Mouse (Mus musculus): ENCODE data around the gene Mrps33. TPM values are rescaled to one million over a fixed set of nuclear protein-coding genes. Genes with fewer than 3 reads are reported as not detected.

Mrps33 gene
- polyA plus RNA-seq, 1 experiment from 2014 or later: 154 TPM

DNA sequence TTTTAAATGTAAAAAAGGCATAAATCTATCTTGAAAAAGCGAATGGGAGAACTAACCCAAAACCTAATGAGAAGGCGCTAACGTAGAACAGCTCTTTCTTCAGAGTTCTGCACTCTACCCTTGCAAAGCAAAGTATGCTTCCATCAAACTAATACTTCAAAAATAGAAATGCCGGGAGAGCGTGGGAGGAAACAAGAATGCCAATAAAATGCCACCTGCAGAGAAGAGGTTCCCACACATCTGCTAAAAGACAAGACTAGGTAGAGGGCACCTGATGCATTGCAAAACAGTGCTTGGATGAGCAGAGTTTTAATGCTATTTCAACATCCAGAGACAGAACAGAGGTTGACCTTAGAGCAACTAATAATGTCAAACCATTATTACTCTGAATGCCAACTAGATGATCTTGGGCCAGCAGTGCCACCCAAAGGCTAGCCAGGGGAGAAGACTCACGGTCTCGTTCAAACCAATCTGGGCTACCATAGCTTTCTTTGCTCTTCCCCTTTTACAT is 3.7 kb downstream of the Mrps33 start:
- no peak overlapping the region for H3K4me2 ChIP-seq (ENCODE audit: low read depth, low read length)
- H3K27ac ChIP-seq (ENCODE audit: low read length): no peak overlapping the region
- ATAC-seq: no peak
- H3K4me1 ChIP-seq (ENCODE audit: control insufficient read depth, insufficient read depth, low read length): peaks cover 5% of the 10 kb centered on the region
- H3K4me3 ChIP-seq (ENCODE audit: low read length): no peak overlapping the region
- no peaks in the 10 kb centered on the region for H3K27me3 ChIP-seq (replicated peaks; ENCODE audit: control insufficient read depth, insufficient read depth, low read length)
- H3K9me3 ChIP-seq (ENCODE audit: control insufficient read depth, low read length): no peaks in the 10 kb centered on the region
- 0 out of 2 replicates have a peak, but pooled peaks cover 5% of the 10 kb centered on the region for H3K36me3 ChIP-seq (ENCODE audit: control insufficient read depth, insufficient read depth, low read length)
- H3K9ac ChIP-seq (ENCODE audit: low read depth, low read length): no peak overlapping the region
- 93% methylated on average over 7 of the region's 7 CpGs for WGBS

DNA sequence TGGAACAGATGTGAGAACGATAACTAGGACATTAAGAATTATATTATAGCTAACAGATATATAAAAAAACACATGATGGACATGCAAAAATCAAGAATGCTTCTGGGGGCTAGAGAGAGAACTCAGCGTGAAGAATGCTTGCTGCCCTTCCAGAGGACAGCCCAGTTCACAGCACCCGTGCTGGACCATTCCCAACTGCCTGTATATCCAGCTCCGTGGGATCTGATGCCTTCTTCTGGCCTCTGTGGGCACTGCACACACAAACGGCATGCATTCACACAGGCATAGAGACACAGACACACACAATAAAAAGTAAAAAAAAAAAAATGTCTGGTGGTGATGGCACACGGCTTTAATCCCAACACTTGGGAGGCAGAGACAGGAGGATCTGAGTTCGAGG is 4.5 kb downstream of the Mrps33 start:
- H3K27me3 ChIP-seq (replicated peaks; ENCODE audit: control insufficient read depth, insufficient read depth, low read length): no peaks in the 10 kb centered on the region
- H3K4me3 ChIP-seq (ENCODE audit: low read length): no peak overlapping the region
- WGBS: 86% methylated on average over 7 of the region's 7 CpGs
- H3K4me1 ChIP-seq (ENCODE audit: control insufficient read depth, insufficient read depth, low read length): peaks cover 5% of the 10 kb centered on the region
- H3K27ac ChIP-seq (ENCODE audit: low read length): no peak overlapping the region
- no peak overlapping the region for H3K9ac ChIP-seq (ENCODE audit: low read depth, low read length)
- no peak for ATAC-seq
- H3K36me3 ChIP-seq (ENCODE audit: control insufficient read depth, insufficient read depth, low read length): 0 out of 2 replicates have a peak, but pooled peaks cover 5% of the 10 kb centered on the region
- H3K9me3 ChIP-seq (ENCODE audit: control insufficient read depth, low read length): no peaks in the 10 kb centered on the region
- no peak overlapping the region for H3K4me2 ChIP-seq (ENCODE audit: low read depth, low read length)

DNA sequence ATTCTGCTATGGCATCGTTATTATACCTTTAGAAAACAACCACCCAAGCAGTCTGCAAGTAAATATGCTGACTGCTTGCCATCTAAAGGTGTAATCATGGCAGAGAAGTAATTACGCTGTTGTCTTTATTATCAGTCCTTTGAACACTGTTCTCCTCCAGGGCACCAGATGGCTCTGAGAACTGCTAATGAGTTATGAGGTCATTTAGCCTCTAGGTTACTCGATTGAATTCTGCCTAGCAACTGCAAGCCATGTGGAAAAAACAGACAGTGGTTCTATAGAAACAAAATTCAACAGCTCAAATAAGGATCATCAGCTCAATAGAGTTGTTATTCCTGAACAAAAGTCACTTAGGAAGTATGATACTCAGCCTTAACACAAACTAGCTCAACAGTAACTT is 4.9 kb downstream of the Mrps33 start:
- no peak overlapping the region for H3K27ac ChIP-seq (ENCODE audit: low read length)
- 67% methylated on average over 3 of the region's 3 CpGs for WGBS
- H3K36me3 ChIP-seq (ENCODE audit: control insufficient read depth, insufficient read depth, low read length): 0 out of 2 replicates have a peak, but pooled peaks cover 7% of the 10 kb centered on the region
- peaks cover 5% of the 10 kb centered on the region for H3K4me1 ChIP-seq (ENCODE audit: control insufficient read depth, insufficient read depth, low read length)
- H3K9ac ChIP-seq (ENCODE audit: low read depth, low read length): no peak overlapping the region
- H3K4me3 ChIP-seq (ENCODE audit: low read length): no peak overlapping the region
- no peak for ATAC-seq
- no peak overlapping the region for H3K4me2 ChIP-seq (ENCODE audit: low read depth, low read length)
- H3K9me3 ChIP-seq (ENCODE audit: control insufficient read depth, low read length): no peaks in the 10 kb centered on the region
- H3K27me3 ChIP-seq (replicated peaks; ENCODE audit: control insufficient read depth, insufficient read depth, low read length): no peaks in the 10 kb centered on the region

DNA sequence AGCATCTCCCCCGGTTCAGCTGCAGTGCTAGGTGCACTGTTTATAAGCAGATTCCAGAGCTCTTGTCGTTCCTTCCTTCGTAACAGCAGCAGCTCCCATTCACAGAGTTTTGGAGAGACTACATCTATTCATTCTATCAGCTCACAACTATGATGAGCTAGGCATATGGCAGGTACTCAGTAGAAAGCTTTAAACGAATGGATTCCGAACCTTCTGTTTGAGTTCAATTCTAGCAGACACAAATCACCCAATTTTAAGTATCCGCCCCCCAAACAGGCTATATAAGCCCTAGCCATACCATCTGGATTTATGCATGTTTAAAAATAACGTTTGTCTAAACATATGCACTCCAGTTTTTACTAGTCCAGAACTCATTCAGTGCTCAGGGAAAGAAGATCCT is 9.8 kb downstream of the Mrps33 start:
- peaks cover 13% of the 10 kb centered on the region; the same call in 1 of the 2 replicates for H3K36me3 ChIP-seq (ENCODE audit: control insufficient read depth, insufficient read depth, low read length)
- no peak overlapping the region for H3K4me2 ChIP-seq (ENCODE audit: low read depth, low read length)
- H3K27me3 ChIP-seq (replicated peaks; ENCODE audit: control insufficient read depth, insufficient read depth, low read length): no peaks in the 10 kb centered on the region
- ATAC-seq: no peak
- H3K27ac ChIP-seq (ENCODE audit: low read length): no peak overlapping the region
- no peak overlapping the region for H3K9ac ChIP-seq (ENCODE audit: low read depth, low read length)
- H3K9me3 ChIP-seq (ENCODE audit: control insufficient read depth, low read length): no peaks in the 10 kb centered on the region
- no peak overlapping the region for H3K4me3 ChIP-seq (ENCODE audit: low read length)
- 87% methylated on average over 7 of the region's 7 CpGs for WGBS
- no peaks in the 10 kb centered on the region for H3K4me1 ChIP-seq (ENCODE audit: control insufficient read depth, insufficient read depth, low read length)

DNA sequence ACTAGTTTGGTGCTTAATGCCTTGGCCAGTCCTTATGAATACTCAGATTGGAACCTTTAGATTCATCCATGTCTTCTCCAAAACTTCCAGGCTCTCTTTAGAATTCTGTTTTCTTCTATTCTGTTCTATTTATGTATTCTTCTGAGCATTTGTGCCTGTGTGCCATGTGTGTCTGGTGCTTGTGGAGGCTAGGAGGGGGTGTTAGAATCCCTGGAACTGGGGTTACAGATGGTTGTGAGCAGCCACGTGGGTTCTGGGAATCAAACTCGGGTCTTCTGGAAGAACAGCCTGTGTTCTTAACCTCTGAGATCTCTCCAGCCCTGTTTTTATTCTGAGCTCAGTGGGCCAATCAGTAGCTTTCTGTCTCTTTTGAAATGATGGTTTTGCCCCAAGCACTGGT is 13.7 kb downstream of the Mrps33 start:
- WGBS: 67% methylated on average over 2 of the region's 2 CpGs
- Histone ChIP-seq H3K4me3 (ENCODE audit: low read length) (no peak overlapping the region), H3K27ac (ENCODE audit: low read length) (no peak overlapping the region), H3K36me3 (ENCODE audit: control insufficient read depth, insufficient read depth, low read length) (peaks cover 8% of the 10 kb centered on the region; the same call in 1 of the 2 replicates), H3K4me1 (ENCODE audit: control insufficient read depth, insufficient read depth, low read length) (no peaks in the 10 kb centered on the region), H3K27me3 (replicated peaks; ENCODE audit: control insufficient read depth, insufficient read depth, low read length) (no peaks in the 10 kb centered on the region), H3K9ac (ENCODE audit: low read depth, low read length) (no peak overlapping the region), H3K9me3 (ENCODE audit: control insufficient read depth, low read length) (no peaks in the 10 kb centered on the region), H3K4me2 (ENCODE audit: low read depth, low read length) (no peak overlapping the region)
- no peak for ATAC-seq

DNA sequence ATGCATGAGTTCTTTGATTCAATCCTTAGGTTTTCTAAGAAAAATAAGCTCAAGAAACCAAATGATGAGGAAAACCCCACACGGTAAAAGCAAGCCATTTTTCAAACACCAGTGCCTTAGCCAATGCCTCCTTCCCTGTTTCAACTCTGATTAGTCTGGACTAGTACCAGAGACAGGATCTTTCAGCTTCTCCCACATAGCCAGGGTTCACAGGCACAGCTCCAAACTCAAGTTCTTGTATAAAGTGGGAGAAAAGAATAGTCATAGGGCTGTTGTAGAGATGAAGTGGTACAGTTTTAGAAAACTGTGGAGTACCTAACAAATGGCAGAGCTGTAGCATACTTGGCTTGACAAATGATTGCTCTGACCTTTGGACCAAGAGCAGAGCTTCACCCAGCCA is 14.6 kb downstream of the Mrps33 start:
- no peak overlapping the region for H3K4me3 ChIP-seq (ENCODE audit: low read length)
- no peak for ATAC-seq
- H3K9ac ChIP-seq (ENCODE audit: low read depth, low read length): no peak overlapping the region
- H3K4me1 ChIP-seq (ENCODE audit: control insufficient read depth, insufficient read depth, low read length): no peaks in the 10 kb centered on the region
- no peak overlapping the region for H3K27ac ChIP-seq (ENCODE audit: low read length)
- H3K27me3 ChIP-seq (replicated peaks; ENCODE audit: control insufficient read depth, insufficient read depth, low read length): no peaks in the 10 kb centered on the region
- no peak overlapping the region for H3K4me2 ChIP-seq (ENCODE audit: low read depth, low read length)
- peaks cover 8% of the 10 kb centered on the region; the same call in 1 of the 2 replicates for H3K36me3 ChIP-seq (ENCODE audit: control insufficient read depth, insufficient read depth, low read length)
- 85% methylated on average over 1 of the region's 1 CpGs for WGBS
- no peaks in the 10 kb centered on the region for H3K9me3 ChIP-seq (ENCODE audit: control insufficient read depth, low read length)

DNA sequence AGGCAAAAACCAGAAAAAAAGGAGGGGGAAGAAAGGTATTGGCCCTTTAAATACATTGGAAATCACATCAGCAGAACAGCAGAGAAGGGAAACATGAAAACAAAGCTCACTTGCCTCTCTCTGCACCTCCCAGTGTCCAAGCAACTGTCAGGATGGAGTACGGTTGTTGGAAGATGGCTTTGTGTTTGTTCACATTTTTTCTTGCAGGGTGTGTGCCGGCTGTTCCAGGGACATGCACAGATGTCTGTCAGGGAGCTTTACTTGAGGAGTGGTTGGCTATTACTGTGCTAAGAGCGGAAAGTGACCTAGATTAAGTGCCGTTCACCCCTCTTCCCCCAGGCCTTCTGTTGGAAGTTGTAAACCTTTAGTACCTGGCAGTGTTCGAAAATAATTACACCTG is 19.0 kb downstream of the Mrps33 start:
- no peaks in the 10 kb centered on the region for H3K36me3 ChIP-seq (ENCODE audit: control insufficient read depth, insufficient read depth, low read length)
- WGBS: 42% methylated on average over 5 of the region's 5 CpGs
- H3K9ac ChIP-seq (ENCODE audit: low read depth, low read length): no peak overlapping the region
- no peaks in the 10 kb centered on the region for H3K9me3 ChIP-seq (ENCODE audit: control insufficient read depth, low read length)
- H3K4me3 ChIP-seq (ENCODE audit: low read length): no peak overlapping the region
- no peak overlapping the region for H3K27ac ChIP-seq (ENCODE audit: low read length)
- H3K4me2 ChIP-seq (ENCODE audit: low read depth, low read length): no peak overlapping the region
- ATAC-seq: 0 out of 2 replicates have a peak, but pooled peaks have one; percentile 26
- H3K27me3 ChIP-seq (replicated peaks; ENCODE audit: control insufficient read depth, insufficient read depth, low read length): no peaks in the 10 kb centered on the region
- no peaks in the 10 kb centered on the region for H3K4me1 ChIP-seq (ENCODE audit: control insufficient read depth, insufficient read depth, low read length)

DNA sequence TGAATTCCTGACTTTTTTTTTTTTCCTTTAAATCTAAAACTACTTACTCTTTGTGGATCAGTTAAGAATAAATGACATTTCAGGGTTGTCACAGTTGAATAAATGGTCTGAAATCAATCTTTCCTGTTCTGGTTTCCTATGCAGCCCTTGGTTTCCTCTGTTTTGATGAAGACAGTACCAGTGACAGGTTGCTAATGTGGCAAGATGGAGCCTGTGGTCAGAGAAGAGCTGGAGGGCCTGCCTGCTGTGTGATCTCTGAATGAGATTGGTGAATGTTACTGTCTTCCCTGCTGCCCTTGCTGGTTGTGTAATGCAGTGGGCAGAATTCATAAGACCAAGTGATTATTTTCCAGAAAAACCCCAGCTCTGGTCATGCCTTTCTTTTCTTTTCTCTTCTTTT is 22.4 kb downstream of the Mrps33 start:
- Histone ChIP-seq H3K27ac (ENCODE audit: low read length) (no peak overlapping the region), H3K4me2 (ENCODE audit: low read depth, low read length) (no peak overlapping the region), H3K27me3 (replicated peaks; ENCODE audit: control insufficient read depth, insufficient read depth, low read length) (no peaks in the 10 kb centered on the region), H3K9ac (ENCODE audit: low read depth, low read length) (no peak overlapping the region), H3K4me3 (ENCODE audit: low read length) (no peak overlapping the region), H3K36me3 (ENCODE audit: control insufficient read depth, insufficient read depth, low read length) (no peaks in the 10 kb centered on the region), H3K4me1 (ENCODE audit: control insufficient read depth, insufficient read depth, low read length) (no peaks in the 10 kb centered on the region), H3K9me3 (ENCODE audit: control insufficient read depth, low read length) (no peaks in the 10 kb centered on the region)
- ATAC-seq: no peak

DNA sequence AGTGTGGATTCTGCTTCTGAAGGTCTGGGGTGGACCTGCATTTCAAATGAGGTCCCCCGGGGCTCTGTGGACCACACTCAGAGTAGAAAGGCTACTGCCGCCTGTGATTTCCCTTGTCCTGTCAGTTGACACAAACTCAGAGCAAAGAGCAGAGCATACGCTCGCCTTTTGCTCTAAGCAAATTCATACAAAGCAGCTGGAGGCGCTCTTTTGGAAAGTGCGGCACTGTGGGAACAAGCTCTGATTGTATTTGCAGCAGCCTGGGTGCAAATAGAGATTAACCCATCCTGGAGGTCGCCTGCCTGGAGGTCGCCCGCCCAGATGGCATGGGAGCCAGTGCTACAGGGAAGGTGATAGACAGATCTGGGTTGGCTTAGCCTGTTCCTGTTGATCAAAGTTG is 23.0 kb downstream of the Mrps33 start:
- H3K9me3 ChIP-seq (ENCODE audit: control insufficient read depth, low read length): no peaks in the 10 kb centered on the region
- 17% methylated on average over 9 of the region's 9 CpGs for WGBS
- H3K4me3 ChIP-seq (ENCODE audit: low read length): no peak overlapping the region
- H3K4me1 ChIP-seq (ENCODE audit: control insufficient read depth, insufficient read depth, low read length): no peaks in the 10 kb centered on the region
- H3K27ac ChIP-seq (ENCODE audit: low read length): no peak overlapping the region
- 0 out of 2 replicates have a peak overlapping the region, but pooled peaks have one; percentile 16 for H3K9ac ChIP-seq (ENCODE audit: low read depth, low read length)
- ATAC-seq: no peak
- H3K4me2 ChIP-seq (ENCODE audit: low read depth, low read length): no peak overlapping the region
- no peaks in the 10 kb centered on the region for H3K36me3 ChIP-seq (ENCODE audit: control insufficient read depth, insufficient read depth, low read length)
- H3K27me3 ChIP-seq (replicated peaks; ENCODE audit: control insufficient read depth, insufficient read depth, low read length): no peaks in the 10 kb centered on the region

DNA sequence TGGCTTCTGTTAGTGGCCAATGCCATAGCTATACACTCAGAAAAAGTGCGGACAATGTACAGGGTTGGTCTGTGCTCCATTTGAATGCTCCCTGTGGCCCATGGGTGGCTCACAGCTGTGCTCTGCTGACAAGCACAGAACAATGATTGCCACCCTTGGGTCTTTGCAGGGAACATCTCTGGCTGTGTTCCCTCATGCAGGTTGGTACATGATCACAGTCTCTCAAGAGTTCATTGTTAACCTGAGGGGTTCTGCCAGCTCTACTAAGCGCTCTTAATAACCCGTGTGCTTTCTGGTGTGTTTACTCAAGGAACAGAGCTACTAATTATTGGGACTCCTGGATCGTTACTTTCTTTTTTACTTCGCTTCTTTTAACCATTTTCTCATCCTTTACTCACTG is 24.8 kb downstream of the Mrps33 start:
- H3K4me2 ChIP-seq (ENCODE audit: low read depth, low read length): no peak overlapping the region

More for the DNA sequence above, 24.8 kb downstream of the Mrps33 start:
- WGBS: 57% methylated on average over 5 of the region's 5 CpGs
- H3K4me3 ChIP-seq (ENCODE audit: low read length): no peak overlapping the region
- no peaks in the 10 kb centered on the region for H3K9me3 ChIP-seq (ENCODE audit: control insufficient read depth, low read length)
- no peaks in the 10 kb centered on the region for H3K36me3 ChIP-seq (ENCODE audit: control insufficient read depth, insufficient read depth, low read length)
- peaks cover 10% of the 10 kb centered on the region for H3K4me1 ChIP-seq (ENCODE audit: control insufficient read depth, insufficient read depth, low read length)
- H3K27me3 ChIP-seq (replicated peaks; ENCODE audit: control insufficient read depth, insufficient read depth, low read length): no peaks in the 10 kb centered on the region
- no peak for ATAC-seq
- H3K9ac ChIP-seq (ENCODE audit: low read depth, low read length): no peak overlapping the region
- H3K27ac ChIP-seq (ENCODE audit: low read length): no peak overlapping the region
